Comparison of ENCODE assay signal across 18 mouse cellular contexts in the genomic region with DNA sequence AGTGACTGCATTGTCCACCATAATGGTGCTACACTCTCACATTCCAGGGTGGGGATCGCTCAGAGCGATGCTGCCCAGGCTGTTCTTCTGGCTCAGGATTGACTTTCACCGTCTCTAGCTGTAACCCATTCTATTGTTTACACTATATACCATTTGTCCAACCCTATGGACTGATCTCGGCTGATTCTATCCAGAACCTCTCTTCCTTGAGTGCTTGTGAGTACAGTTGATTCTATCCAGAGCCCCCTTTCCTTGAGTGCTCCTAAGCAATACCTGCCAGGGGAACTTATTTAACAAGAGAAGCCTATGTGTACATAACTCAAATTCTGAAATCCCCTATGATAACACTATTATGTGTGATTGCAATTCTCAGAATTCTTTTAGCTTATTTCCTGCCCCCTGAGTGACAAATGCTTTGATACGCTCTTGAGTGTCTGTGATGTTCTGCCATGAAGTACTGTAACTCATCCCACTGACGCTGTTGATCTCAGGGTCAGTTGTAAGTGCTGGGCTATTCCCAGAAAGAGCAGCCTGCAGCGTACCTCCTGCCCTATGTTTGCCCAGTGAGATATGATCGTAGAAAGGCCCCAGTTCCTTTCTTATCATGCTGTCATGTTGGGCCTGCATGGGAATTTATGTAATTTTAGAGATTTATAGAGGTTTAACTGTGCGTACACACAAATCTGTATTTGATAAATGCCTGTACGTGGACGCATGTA. TPM values are rescaled to one million over a fixed set of nuclear protein-coding genes. Genes with fewer than 3 reads are reported as not detected.
A peak's percentile ranks its signal among the peaks of the same experiment; 100 is the strongest.
DNase-seq lines count a peak whose midpoint lies in the region; ATAC-seq and TF ChIP-seq lines count a peak whose summit lies in the region.
"Had no signal": no experiment of that assay in that cellular context is flagged by ENCODE, and none has a peak within 500 bp of the region (broad histone marks: within the 10 kb centered on the region; RNA-seq: fewer than 3 reads in every experiment).

No protein-coding gene starts in this region.

- H3K27me3 ChIP-seq in intestine, embryonic 14.5 days (replicated peaks; ENCODE audit: control insufficient read depth, insufficient read depth, low read length) = no peaks in the 10 kb centered on the region
- no peaks in the 10 kb centered on the region for H3K27me3 ChIP-seq in intestine, postnatal 0 days (replicated peaks; ENCODE audit: control insufficient read depth, insufficient read depth, low read length)
- H3K27me3 ChIP-seq in intestine, embryonic 16.5 days (replicated peaks; ENCODE audit: control insufficient read depth, insufficient read depth, low read length) = no peaks in the 10 kb centered on the region
- H3K27me3 ChIP-seq: embryonic facial prominence, embryonic 13.5 days; forebrain, embryonic 13.5 days; hindbrain, embryonic 12.5 days; midbrain, embryonic 12.5 days; neural tube, embryonic 15.5 days had no signal

- no peaks in the 10 kb centered on the region for H3K9me3 ChIP-seq in intestine, embryonic 14.5 days (ENCODE audit: control insufficient read depth, low read length)
- no peaks in the 10 kb centered on the region for H3K9me3 ChIP-seq in intestine, postnatal 0 days (ENCODE audit: control insufficient read depth)
- no peaks in the 10 kb centered on the region for H3K9me3 ChIP-seq in intestine, embryonic 16.5 days (ENCODE audit: control insufficient read depth, low read length)
- H3K9me3 ChIP-seq: embryonic facial prominence, embryonic 13.5 days; forebrain, embryonic 13.5 days; hindbrain, embryonic 12.5 days; midbrain, embryonic 12.5 days; neural tube, embryonic 15.5 days had no signal

- H3K4me2 ChIP-seq in intestine, embryonic 14.5 days (ENCODE audit: low read length) = no peak overlapping the region
- H3K4me2 ChIP-seq in intestine, postnatal 0 days (replicated peaks; ENCODE audit: low read depth) = no peak overlapping the region
- no peak overlapping the region for H3K4me2 ChIP-seq in intestine, embryonic 16.5 days (ENCODE audit: low read depth, low read length)
- H3K4me2 ChIP-seq: embryonic facial prominence, embryonic 13.5 days; forebrain, embryonic 13.5 days; hindbrain, embryonic 12.5 days; midbrain, embryonic 12.5 days; neural tube, embryonic 15.5 days had no signal

- no peak overlapping the region for H3K4me3 ChIP-seq in intestine, embryonic 14.5 days (ENCODE audit: low read depth, low read length)
- no peak overlapping the region for H3K4me3 ChIP-seq in intestine, postnatal 0 days (ENCODE audit: low read depth, low read length)
- no peak overlapping the region for H3K4me3 ChIP-seq in intestine, embryonic 16.5 days (ENCODE audit: low read length)
- H3K4me3 ChIP-seq: embryonic facial prominence, embryonic 13.5 days; forebrain, embryonic 13.5 days; hindbrain, embryonic 12.5 days; midbrain, embryonic 12.5 days; neural tube, embryonic 15.5 days had no signal

- DNase-seq in adrenal gland, adult (ENCODE audit: inconsistent age in 2 of 2, low spot score in 1 of 2) = peak; percentile 42 to 77
- DNase-seq in adrenal gland, postnatal 4 days (ENCODE audit: low spot score in 2 of 2) = no peak
- no peak for DNase-seq in intestine, embryonic 14.5 days (ENCODE audit: low spot score)
- DNase-seq in adrenal gland, postnatal 10 days = peak; percentile 44
- no peak for DNase-seq in layer of hippocampus, postnatal 25 days (ENCODE audit: extremely low spot score in 1 of 2, low spot score in 1 of 2)
- no peak for DNase-seq in T-cell, adult 2 months (ENCODE audit: low spot score)
- DNase-seq: cerebellum, postnatal 10 days; kidney, adult 9 months; kidney, postnatal 14 days; layer of hippocampus, postnatal 36 days; thymus, postnatal 14 days had no signal

- H3K4me1 ChIP-seq in intestine, embryonic 14.5 days (replicated peaks; ENCODE audit: control insufficient read depth, insufficient read depth, low read length) = peaks cover 7% of the 10 kb centered on the region; the same call in 1 of the 2 replicates
- no peaks in the 10 kb centered on the region for H3K4me1 ChIP-seq in intestine, postnatal 0 days (replicated peaks; ENCODE audit: control insufficient read depth, insufficient read depth, low read length)
- peaks cover 3% of the 10 kb centered on the region; the same call in 1 of the 2 replicates for H3K4me1 ChIP-seq in intestine, embryonic 16.5 days (ENCODE audit: control insufficient read depth, insufficient read depth, low read length)
- H3K4me1 ChIP-seq: embryonic facial prominence, embryonic 13.5 days; forebrain, embryonic 13.5 days; hindbrain, embryonic 12.5 days; midbrain, embryonic 12.5 days; neural tube, embryonic 15.5 days had no signal

- H3K9ac ChIP-seq in intestine, embryonic 14.5 days (ENCODE audit: low read length) = no peak overlapping the region
- no peak overlapping the region for H3K9ac ChIP-seq in intestine, postnatal 0 days (ENCODE audit: low read depth, low read length)
- H3K9ac ChIP-seq in intestine, embryonic 16.5 days (ENCODE audit: low read depth, low read length) = no peak overlapping the region
- H3K9ac ChIP-seq: embryonic facial prominence, embryonic 13.5 days; forebrain, embryonic 13.5 days; hindbrain, embryonic 12.5 days; midbrain, embryonic 12.5 days; neural tube, embryonic 15.5 days had no signal

- H3K36me3 ChIP-seq in intestine, embryonic 14.5 days (ENCODE audit: control insufficient read depth, insufficient read depth, low read length) = no peaks in the 10 kb centered on the region
- H3K36me3 ChIP-seq in intestine, postnatal 0 days (ENCODE audit: control insufficient read depth, insufficient read depth) = no peaks in the 10 kb centered on the region
- H3K36me3 ChIP-seq in intestine, embryonic 16.5 days (ENCODE audit: control insufficient read depth, insufficient read depth, low read length) = no peaks in the 10 kb centered on the region
- H3K36me3 ChIP-seq: embryonic facial prominence, embryonic 13.5 days; hindbrain, embryonic 12.5 days; midbrain, embryonic 12.5 days; neural tube, embryonic 15.5 days had no signal

- no peak overlapping the region for H3K27ac ChIP-seq in intestine, embryonic 14.5 days (ENCODE audit: low read depth)
- no peak overlapping the region for H3K27ac ChIP-seq in intestine, postnatal 0 days (ENCODE audit: low read depth, low read length)
- H3K27ac ChIP-seq in intestine, embryonic 16.5 days (ENCODE audit: low read length) = no peak overlapping the region
- H3K27ac ChIP-seq: embryonic facial prominence, embryonic 13.5 days; forebrain, embryonic 13.5 days; hindbrain, embryonic 12.5 days; midbrain, embryonic 12.5 days; neural tube, embryonic 15.5 days had no signal

- WGBS in intestine, embryonic 14.5 days = 25% methylated on average over 11 of the region's 11 CpGs
- WGBS in intestine, postnatal 0 days = 42% methylated on average over 11 of the region's 11 CpGs
- WGBS in intestine, embryonic 16.5 days = 38% methylated on average over 11 of the region's 11 CpGs

- peak; percentile 89 for ATAC-seq in intestine, embryonic 14.5 days (replicated peaks; ENCODE audit: low FRiP score, low TSS enrichment, low read depth)
- ATAC-seq in intestine, postnatal 0 days = no peak
- ATAC-seq in intestine, embryonic 16.5 days = peak; percentile 60; the same call in 1 of the 2 replicates
- ATAC-seq: forebrain, embryonic 13.5 days had no signal

- TF ChIP-seq CTCF in intestine, postnatal 0 days (IDR thresholded peaks at IDR 0.05; ENCODE audit: low read depth) = no peak

RNA-seq across cellular contexts. Expression of a gene that starts 27.4 kb away (rescaled TPM):
- total RNA-seq in adrenal gland, postnatal 4 days (2021) = 10 to 100 TPM; 82.8 to 88.0 TPM
- polyA plus RNA-seq in intestine, embryonic 14.5 days (2014; fragmentation: Nextera tagmentation; extraction: Ambion mirVana) = 57.8 and 64.7 TPM in 2 replicates
- 10.3 and 14.2 TPM in 2 replicates for polyA plus RNA-seq in intestine, postnatal 0 days (2015; fragmentation: Nextera tagmentation; extraction: Ambion mirVana)
- total RNA-seq in adrenal gland, postnatal 10 days (2021) = 100 to 1,000 TPM in 1 of 2 experiments, 10 to 100 TPM in 1; 90.5 to 102 TPM
- polyA plus RNA-seq in intestine, embryonic 16.5 days (2015; fragmentation: Nextera tagmentation; extraction: Ambion mirVana) = 22.1 and 25.7 TPM in 2 replicates
- total RNA-seq in layer of hippocampus, postnatal 25 days (2021) = 10 to 100 TPM; 15.9 to 18.4 TPM

Comparison
In these comparisons a context has a peak if more than half of its experiments do, and no peak if none do; other contexts are left out.
1. DNase-seq: peak in adrenal gland, adult (2 of 2) and adrenal gland, postnatal 10 days (single experiment); none in adrenal gland, postnatal 4 days (0 of 2), intestine, embryonic 14.5 days (single experiment), layer of hippocampus, postnatal 25 days (0 of 2) and T-cell, adult 2 months (single experiment).
2. RNA of a gene that starts 27.4 kb away (total RNA-seq): 90.5 to 102 TPM in adrenal gland, postnatal 10 days and 82.8 to 88.0 TPM in adrenal gland, postnatal 4 days; 15.9 to 18.4 TPM in layer of hippocampus, postnatal 25 days; every median in the first group is over 4 times any median in the second.